Mouse (Mus musculus) G1E (cell line): Measurements from ENCODE around the gene Lrrtm4.

Source experiments
- CTCF ChIP-seq: IDR thresholded peaks from 2 replicates; pipeline ENCODE4 v1.5.1; 2012; ENCODE audit warnings: low read depth, low read length, inconsistent platforms, mixed read lengths
- GATA1 ChIP-seq: IDR thresholded peaks from 2 replicates; pipeline ENCODE4 v1.6.1; 2012; ENCODE audit warnings: borderline replicate concordance, low read length, inconsistent platforms, mixed read lengths
- GATA2 ChIP-seq: IDR thresholded peaks from 2 replicates; pipeline ENCODE4 v1.6.1; 2012; ENCODE audit warnings: low read depth, low read length, inconsistent platforms, borderline replicate concordance
- POLR2AphosphoS5 ChIP-seq: IDR thresholded peaks from 2 replicates; pipeline ENCODE4 v1.6.1; 2012; ENCODE audit warnings: low read depth, low read length, inconsistent platforms; ENCODE audit not compliant: insufficient replicate concordance
- TAL1 ChIP-seq: conservative IDR thresholded peaks from 2 replicates; pipeline ENCODE4 v1.6.1; 2012; ENCODE audit warnings: low read depth, low read length, inconsistent platforms, mixed read lengths

DNA sequence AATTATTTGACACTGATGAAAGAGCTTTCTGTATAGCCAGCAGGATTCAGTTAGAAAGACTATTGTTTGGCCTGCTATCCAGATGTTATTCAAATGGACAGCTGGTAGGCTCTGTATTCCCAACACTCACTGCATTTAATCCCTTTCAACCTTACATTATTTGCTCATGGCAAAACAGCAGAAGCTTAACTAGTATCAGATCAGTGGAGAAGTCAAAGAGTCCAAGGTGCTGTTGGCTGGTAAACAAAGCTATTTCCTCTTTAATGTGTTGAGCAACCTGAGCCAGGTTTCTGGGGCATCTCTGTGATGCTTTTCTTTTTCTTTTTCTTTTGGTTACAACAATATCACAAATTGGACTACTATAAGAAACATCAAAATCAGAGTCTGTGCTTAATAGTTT, 536.3 kb downstream of the Lrrtm4 start:
- TF ChIP-seq CTCF: no peak
- TF ChIP-seq POLR2AphosphoS5: no peak
- no peak for TF ChIP-seq GATA1
- no peak for TF ChIP-seq TAL1
- no peak for TF ChIP-seq GATA2
